Mouse (Mus musculus) urinary bladder, postnatal 25 days (tissue): ENCODE data around the gene Slc12a9.

Experiments used
- DNase-seq: peaks from one replicate; pipeline ENCODE4 v3.0.0; 2022; ENCODE audit warnings: low spot score

Slc12a9 gene

GRCm38 (mm10) chr5:137346983-137347382 lies 13.6 kb upstream of the Slc12a9 start:
- no peak for DNase-seq

GRCm38 (mm10) chr5:137346388-137346787 lies 13.0 kb upstream of the Slc12a9 start:
- DNase-seq: no peak

- no peak for DNase-seq
These were observed 12.4 kb upstream of the Slc12a9 start for GRCm38 (mm10) chr5:137345821-137346220.

- no peak for DNase-seq
These were observed 10.5 kb upstream of the Slc12a9 start for GRCm38 (mm10) chr5:137343869-137344268.

GRCm38 (mm10) chr5:137343412-137343811 lies 10.0 kb upstream of the Slc12a9 start:
- DNase-seq: no peak

- no peak for DNase-seq
These were observed 9.1 kb upstream of the Slc12a9 start for GRCm38 (mm10) chr5:137342407-137343012.

- DNase-seq: no peak
These were observed 6.8 kb upstream of the Slc12a9 start for GRCm38 (mm10) chr5:137340222-137340621.

- DNase-seq: no peak
These were observed 6.0 kb upstream of the Slc12a9 start for GRCm38 (mm10) chr5:137339290-137339979.

GRCm38 (mm10) chr5:137338663-137339289 lies 5.4 kb upstream of the Slc12a9 start:
- DNase-seq: peak; percentile 25

- peak; percentile 79 for DNase-seq
These were observed 4.9 kb upstream of the Slc12a9 start for GRCm38 (mm10) chr5:137338256-137338655.

GRCm38 (mm10) chr5:137337190-137337589 lies 3.8 kb upstream of the Slc12a9 start:
- DNase-seq: no peak

- DNase-seq: no peak
These were observed 1.7 kb upstream of the Slc12a9 start for GRCm38 (mm10) chr5:137335066-137335465.

GRCm38 (mm10) chr5:137334317-137334716 lies 920 bp upstream of the Slc12a9 start:
- no peak for DNase-seq

- DNase-seq: no peak
These were observed 413 bp downstream of the Slc12a9 start for GRCm38 (mm10) chr5:137332857-137333511.

GRCm38 (mm10) chr5:137330910-137331309 lies 2.5 kb downstream of the Slc12a9 start:
- no peak for DNase-seq

- DNase-seq: no peak
These were observed 12.4 kb downstream of the Slc12a9 start for GRCm38 (mm10) chr5:137320996-137321395.

GRCm38 (mm10) chr5:137318570-137318969 lies 14.8 kb downstream of the Slc12a9 start:
- DNase-seq: no peak

GRCm38 (mm10) chr5:137317361-137317760 lies 16.0 kb downstream of the Slc12a9 start:
- no peak for DNase-seq

GRCm38 (mm10) chr5:137315084-137315903 lies 18.1 kb downstream of the Slc12a9 start:
- peak; percentile 50 for DNase-seq

- DNase-seq: peak; percentile 95
These were observed 19.0 kb downstream of the Slc12a9 start, which contains the start of gene Trip6 for GRCm38 (mm10) chr5:137314193-137315083. TSS of gene Trip6 (minus strand) at chr5:137314404.
